Mouse (Mus musculus) heart, embryonic 14.5 days (tissue): ENCODE data around the gene Hoxb2. TPM values are rescaled to one million over a fixed set of nuclear protein-coding genes. Genes with fewer than 3 reads are reported as not detected.

Experiments
- ATAC-seq: fragments of 200-750 bp; cut with Nextera tagmentation; 2 replicates; pipeline ENCODE4 v1.8.0; 2017; ENCODE audit warnings: low read depth, moderate TSS enrichment; ENCODE audit not compliant: insufficient number of reproducible peaks, insufficient read depth, low FRiP score
- H3K27ac ChIP-seq, 2 experiments: fragments of 200-500 bp in 1 of 2; fragments of 300-500 bp in 1 of 2; sonication (generic) in 1 of 2; replicated peaks in 1 of 2; 2 replicates each; pipeline ENCODE4 v1.5.1; 2012 to 2014; ENCODE audit warnings: low read depth in 2 of 2, low read length in 2 of 2, control low read depth in 1 of 2, mild to moderate bottlenecking in 1 of 2, mixed read lengths in 1 of 2; ENCODE audit not compliant: control insufficient read depth in 1 of 2, insufficient read depth in 1 of 2
- H3K27me3 ChIP-seq: fragments of 300-500 bp; sonication (generic); 2 replicates; pipeline ENCODE4 v1.6.1; 2014; ENCODE audit warnings: mild to moderate bottlenecking, low read length, control low read depth; ENCODE audit not compliant: control insufficient read depth, insufficient read depth
- H3K36me3 ChIP-seq: fragments of 300-500 bp; sonication (generic); 2 replicates; pipeline ENCODE4 v1.6.1; 2014; ENCODE audit warnings: mild to moderate bottlenecking, control low read depth, low read length, mixed read lengths; ENCODE audit not compliant: control insufficient read depth, insufficient read depth
- H3K4me1 ChIP-seq, 2 experiments: fragments of 200-500 bp in 1 of 2; fragments of 300-500 bp in 1 of 2; sonication (generic) in 1 of 2; 2 replicates each; pipeline ENCODE4 v1.6.1; 2012 to 2014; ENCODE audit warnings: low read length in 2 of 2, control low read depth in 1 of 2, mixed read lengths in 1 of 2; ENCODE audit not compliant: control insufficient read depth in 2 of 2, insufficient read depth in 2 of 2
- H3K4me2 ChIP-seq: fragments of 300-500 bp; sonication (generic); 2 replicates; pipeline ENCODE4 v1.6.1; 2014; ENCODE audit warnings: mild to moderate bottlenecking, low read length
- H3K4me3 ChIP-seq, 2 experiments: fragments of 200-500 bp in 1 of 2; fragments of 300-500 bp in 1 of 2; sonication (generic) in 1 of 2; 2 replicates each; pipeline ENCODE4 v1.5.1; 2012 to 2014; ENCODE audit warnings: low read length in 2 of 2, mild to moderate bottlenecking in 2 of 2, control low read depth in 1 of 2, low read depth in 1 of 2, moderate library complexity in 1 of 2; ENCODE audit not compliant: control insufficient read depth in 1 of 2, insufficient read depth in 1 of 2
- H3K9ac ChIP-seq: fragments of 300-500 bp; sonication (generic); 2 replicates; pipeline ENCODE4 v1.6.1; 2014; ENCODE audit warnings: mild to moderate bottlenecking, low read length
- H3K9me3 ChIP-seq: fragments of 300-500 bp; sonication (generic); 2 replicates; pipeline ENCODE4 v1.6.1; 2016; ENCODE audit warnings: low read length, control low read depth; ENCODE audit not compliant: control insufficient read depth
- WGBS: fragments of 180-500 bp; shearing (Covaris S2); extraction: QIAGEN DNeasy Blood & Tissue Kit; methylation state at CpG from one replicate; pipeline ENCODE4 v1.1.7; 2014; 5-methylcytosine and 5-hydroxymethylcytosine counted together
- microRNA counts: library from miRNA; unstranded; fragments of <30 nt; microRNA quantifications from one replicate; lab custom pipeline; 2016
- microRNA-seq: library from miRNA; unstranded; fragments of <30 nt; microRNA quantifications from one replicate; pipeline ENCODE4, GENCODE M21; 2016
- polyA plus RNA-seq: library from polyadenylated mRNA; unstranded; fragments of >200 nt; fragmentation: Nextera tagmentation; extraction: Ambion mirVana; gene quantifications from 2 replicates; pipeline ENCODE4 v1.2.1, GENCODE M21; 2014

Hoxb2 gene
- polyA plus RNA-seq, 1 experiment from 2014 or later, result 2.9 TPM

GRCm38 (mm10) chr11:96396772-96397626, 46.7 kb downstream of the Hoxb2 start:
- Histone ChIP-seq H3K4me3 (no peak overlapping the region), H3K4me1 (peaks cover 4 to 22% of the 10 kb centered on the region in 2 experiments), H3K4me2 (no peak overlapping the region), H3K27me3 (peaks cover 81% of the 10 kb centered on the region), H3K36me3 (no peaks in the 10 kb centered on the region), H3K9ac (no peak overlapping the region), H3K9me3 (no peaks in the 10 kb centered on the region), H3K27ac (no peak overlapping the region)
- ATAC-seq, result no peak
- 8% methylated on average over 15 of the region's 15 CpGs for WGBS

DNA sequence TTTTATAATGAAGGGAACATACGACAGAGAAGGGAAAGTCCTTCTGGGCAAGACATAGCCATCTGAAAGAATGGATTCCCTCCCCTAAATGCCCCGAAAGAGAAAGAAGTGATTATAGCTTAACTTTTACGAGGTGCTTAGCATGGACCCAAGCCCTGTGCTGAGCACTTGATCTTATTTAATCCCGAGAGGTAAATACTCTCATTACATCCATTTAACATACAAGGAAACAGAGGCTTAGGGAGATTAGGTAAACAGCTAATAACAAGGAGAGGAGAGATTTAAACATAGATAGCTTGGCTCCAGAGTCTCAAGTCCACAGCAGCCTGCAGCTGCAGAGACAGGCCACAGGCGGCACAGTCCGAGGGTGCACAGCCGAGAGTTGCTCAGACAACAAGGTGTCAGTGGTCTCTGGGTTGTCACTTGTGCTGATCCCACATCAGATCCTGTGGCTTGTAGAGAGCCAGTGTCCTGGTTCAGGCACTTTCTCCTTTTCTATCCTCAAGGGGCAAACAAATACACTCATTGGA, 47.5 kb downstream of the Hoxb2 start:
- Histone ChIP-seq H3K4me2 (no peak overlapping the region), H3K36me3 (no peaks in the 10 kb centered on the region), H3K9me3 (no peaks in the 10 kb centered on the region), H3K27ac (no peak overlapping the region), H3K27me3 (peaks cover 85% of the 10 kb centered on the region), H3K4me3 (no peak overlapping the region), H3K4me1 (peaks cover 4 to 22% of the 10 kb centered on the region in 2 experiments), H3K9ac (no peak overlapping the region)
- ATAC-seq, result no peak
- WGBS, result 27% methylated on average over 7 of the region's 7 CpGs

GRCm38 (mm10) chr11:96399923-96400322, 49.6 kb downstream of the Hoxb2 start:
- no peak overlapping the region for H3K27ac ChIP-seq
- WGBS, result 0% methylated on average over 8 of the region's 8 CpGs
- peaks cover 88% of the 10 kb centered on the region for H3K27me3 ChIP-seq
- H3K4me1 ChIP-seq, result peaks cover 5 to 22% of the 10 kb centered on the region in 2 experiments
- H3K9me3 ChIP-seq, result no peaks in the 10 kb centered on the region
- no peak overlapping the region for H3K4me3 ChIP-seq
- H3K36me3 ChIP-seq, result no peaks in the 10 kb centered on the region
- H3K4me2 ChIP-seq, result no peak overlapping the region
- ATAC-seq, result peak; percentile 76
- no peak overlapping the region for H3K9ac ChIP-seq

MicroRNAs encoded within 50 kb of the gene (microRNA counts, 519-probe panel; counts per million panel counts)
- 322 counts per million, percentile 70 among the panel's probes with 10 or more counts for microRNA mmu-miR-10a (lab: Ali Mortazavi, UCI)

Small RNA genes within 50 kb of the gene (microRNA-seq; reads per million reads assigned to microRNA genes)
- 1,188 reads per million, percentile 79 among the genes with 10 or more reads in this experiment for gene Mir10a

Other genes with a start within 250 kb of the Hoxb2 start
- gene Calcoco2, start 238.6 kb upstream of the Hoxb2 start, polyA plus RNA-seq, result not detected in 2 replicates
- not detected in 2 replicates for gene Ttll6, start 216.7 kb upstream of the Hoxb2 start, polyA plus RNA-seq
- not detected in 2 replicates for gene Hoxb13, start 156.2 kb upstream of the Hoxb2 start, polyA plus RNA-seq
- gene Hoxb9, start 79.1 kb upstream of the Hoxb2 start, polyA plus RNA-seq, result not detected in 2 replicates
- not detected in 2 replicates for gene Hoxb8, start 68.6 kb upstream of the Hoxb2 start, polyA plus RNA-seq
- 0.36 TPM in 1 of 2 replicates, not detected in the other for gene Hoxb7, start 63.9 kb upstream of the Hoxb2 start, polyA plus RNA-seq
- gene Hoxb6, start 58.0 kb upstream of the Hoxb2 start, polyA plus RNA-seq, result not detected in 2 replicates
- gene Hoxb5, start 47.2 kb upstream of the Hoxb2 start, polyA plus RNA-seq, result 0.27 TPM in 1 of 2 replicates, not detected in the other
- gene Hoxb4, start 32.3 kb upstream of the Hoxb2 start, polyA plus RNA-seq, result 0.09 and 0.15 TPM in 2 replicates
- 0.31 and 0.43 TPM in 2 replicates for gene Hoxb3, start 27.2 kb upstream of the Hoxb2 start, polyA plus RNA-seq
- 0.09 TPM in 1 of 2 replicates, not detected in the other for gene Hoxb1, start 15.2 kb downstream of the Hoxb2 start, polyA plus RNA-seq
- 0.23 TPM in 1 of 2 replicates, not detected in the other for gene Skap1, start 114.1 kb downstream of the Hoxb2 start, polyA plus RNA-seq